Mouse (Mus musculus) lung, adult 2 months (tissue): ENCODE data around the gene Ift74.

Experiments used
- CTCF ChIP-seq: fragments of 200-500 bp; IDR thresholded peaks from 2 replicates; pipeline ENCODE4 v1.5.1; 2011; ENCODE audit warnings: mild to moderate bottlenecking, low read length, control low read depth; ENCODE audit not compliant: insufficient read depth
- POLR2A ChIP-seq: fragments of 200-500 bp; IDR thresholded peaks from 2 replicates; pipeline ENCODE4 v1.6.1; 2011; ENCODE audit warnings: low read depth, mild to moderate bottlenecking, control low read depth, low read length, borderline replicate concordance; ENCODE audit errors: extremely low read depth

- TF ChIP-seq CTCF (no peak), POLR2A (no peak)
Measured at GRCm38 (mm10) chr4:94737326-94738295, 123.3 kb downstream of the Ift74 start.
